Mouse (Mus musculus) liver, embryonic 16.5 days (tissue): ENCODE results near the gene Col5a1. TPM values are rescaled to one million over a fixed set of nuclear protein-coding genes. Genes with fewer than 3 reads are reported as not detected.
A peak's percentile ranks its signal among the peaks of the same experiment; 100 is the strongest.

Experiments used
- ATAC-seq: fragments of 200-750 bp; cut with Nextera tagmentation; 2 replicates; pipeline ENCODE4 v1.8.0; 2017; ENCODE audit warnings: low read depth, mild to moderate bottlenecking, moderate number of reproducible peaks, moderate library complexity
- H3K27ac ChIP-seq: fragments of 300-500 bp; sonication (generic); 2 replicates; pipeline ENCODE4 v1.5.1; 2014; ENCODE audit warnings: mild to moderate bottlenecking, low read length
- H3K27me3 ChIP-seq: fragments of 300-500 bp; sonication (generic); 2 replicates; pipeline ENCODE4 v1.6.1; 2014; ENCODE audit warnings: low read depth, low read length, mixed read lengths; ENCODE audit not compliant: control insufficient read depth, insufficient read depth
- H3K36me3 ChIP-seq: fragments of 300-500 bp; sonication (generic); 2 replicates; pipeline ENCODE4 v1.6.1; 2014; ENCODE audit warnings: mild to moderate bottlenecking; ENCODE audit not compliant: control insufficient read depth, insufficient read depth
- H3K4me1 ChIP-seq: fragments of 300-500 bp; sonication (generic); 2 replicates; pipeline ENCODE4 v1.6.1; 2014; ENCODE audit warnings: low read depth, low read length, mixed read lengths; ENCODE audit not compliant: control insufficient read depth
- H3K4me2 ChIP-seq: fragments of 300-500 bp; sonication (generic); 2 replicates; pipeline ENCODE4 v1.6.1; 2014; ENCODE audit warnings: low read depth, low read length, mixed read lengths
- H3K4me3 ChIP-seq: fragments of 300-500 bp; sonication (generic); 2 replicates; pipeline ENCODE4 v1.5.1; 2014; ENCODE audit warnings: low read depth, mild to moderate bottlenecking, low read length
- H3K9ac ChIP-seq: fragments of 300-500 bp; sonication (generic); 2 replicates; pipeline ENCODE4 v1.6.1; 2014; ENCODE audit warnings: low read depth, low read length
- H3K9me3 ChIP-seq: fragments of 300-500 bp; sonication (generic); replicated peaks from 2 replicates; pipeline ENCODE4 v1.6.1; 2016; ENCODE audit warnings: low read length; ENCODE audit not compliant: control insufficient read depth
- WGBS: fragments of 180-500 bp; shearing (Covaris S2); extraction: QIAGEN DNeasy Blood & Tissue Kit; methylation state at CpG from one replicate; pipeline ENCODE4 v1.1.7; 2014; ENCODE audit not compliant: insufficient replicate concordance; 5-methylcytosine and 5-hydroxymethylcytosine counted together
- polyA plus RNA-seq: library from polyadenylated mRNA; unstranded; fragments of >200 nt; fragmentation: Nextera tagmentation; extraction: Ambion mirVana; gene quantifications from 2 replicates; pipeline ENCODE4 v1.2.1, GENCODE M21; 2015

The Col5a1 gene
- polyA plus RNA-seq, 1 experiment from 2014 or later = 12.5 TPM

DNA sequence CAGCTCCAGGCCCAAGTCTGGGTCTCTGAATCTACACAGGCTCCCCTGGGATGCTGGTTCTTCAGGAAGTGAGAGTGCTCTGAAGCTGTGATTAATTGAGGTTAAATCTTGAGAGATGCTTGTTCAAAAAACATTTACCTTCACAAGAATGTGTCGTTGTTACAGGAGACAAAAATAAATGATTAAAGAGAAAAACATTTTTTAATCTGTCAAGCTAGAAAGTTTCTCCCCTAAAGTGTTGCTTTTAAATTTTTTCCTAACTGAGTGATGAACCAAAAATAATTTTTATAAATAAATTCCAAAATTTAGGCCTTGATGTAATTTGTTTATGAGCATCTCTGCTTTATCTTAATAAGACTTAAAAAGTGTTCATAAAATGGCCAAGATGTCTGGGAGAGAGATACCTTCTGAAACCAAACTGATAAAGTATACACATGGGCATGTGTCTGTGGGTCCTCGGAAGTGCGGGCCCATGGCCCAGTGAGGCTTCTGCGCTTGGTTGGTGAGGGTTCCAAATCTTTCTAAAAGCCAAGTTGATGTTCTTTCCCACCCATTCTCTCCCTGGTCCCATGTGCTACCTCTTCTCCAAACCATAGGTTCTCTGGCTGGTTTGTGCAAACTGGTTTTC, 177.6 kb downstream of the Col5a1 start:
- ATAC-seq = peak; percentile 68
- peaks cover 56% of the 10 kb centered on the region for H3K4me1 ChIP-seq
- 37% methylated on average over 4 of the region's 4 CpGs for WGBS
- H3K9me3 ChIP-seq = no peaks in the 10 kb centered on the region
- peak overlapping the region; percentile 42 for H3K9ac ChIP-seq
- H3K4me2 ChIP-seq = peak overlapping the region; percentile 50
- no peak overlapping the region for H3K4me3 ChIP-seq
- no peaks in the 10 kb centered on the region for H3K36me3 ChIP-seq
- peak overlapping the region; percentile 96 for H3K27ac ChIP-seq
- no peaks in the 10 kb centered on the region for H3K27me3 ChIP-seq

GRCm38 (mm10) chr2:28064339-28065080, 178.3 kb downstream of the Col5a1 start:
- H3K4me2 ChIP-seq = peak overlapping the region; percentile 58
- H3K27me3 ChIP-seq = no peaks in the 10 kb centered on the region
- peak overlapping the region; percentile 97 for H3K27ac ChIP-seq
- H3K9me3 ChIP-seq = no peaks in the 10 kb centered on the region
- peak overlapping the region; percentile 55 for H3K9ac ChIP-seq
- H3K4me1 ChIP-seq = peaks cover 61% of the 10 kb centered on the region
- 19% methylated on average over 7 of the region's 7 CpGs for WGBS
- H3K4me3 ChIP-seq = no peak overlapping the region
- ATAC-seq = peak; percentile 84
- no peaks in the 10 kb centered on the region for H3K36me3 ChIP-seq

DNA sequence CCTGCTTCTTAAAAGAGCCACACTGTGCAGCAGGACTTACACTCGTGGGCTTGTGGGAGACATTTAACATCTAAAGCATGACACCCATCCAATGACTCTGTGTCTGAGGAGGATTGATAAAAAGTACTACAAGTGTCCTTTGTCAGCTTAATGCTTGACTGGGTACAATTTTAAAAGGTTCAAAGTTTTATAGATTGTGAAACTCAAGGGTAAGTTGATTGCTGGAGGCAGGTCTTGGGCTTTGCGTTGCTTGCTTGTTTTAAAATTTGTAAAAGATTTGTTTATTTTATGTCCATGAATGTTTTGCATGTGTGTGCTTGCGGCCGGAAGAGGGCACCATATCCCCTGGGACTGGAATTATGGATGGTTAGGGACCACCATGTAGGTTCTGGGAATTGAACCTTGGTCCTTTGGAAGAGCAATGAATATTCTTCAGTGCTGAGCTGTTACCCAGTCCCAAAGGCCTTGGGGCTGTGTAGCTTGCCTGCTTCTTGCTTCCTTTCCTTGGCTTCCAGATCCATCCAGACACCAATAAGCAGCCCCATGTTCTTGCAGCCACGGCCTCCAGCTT, 178.9 kb downstream of the Col5a1 start:
- Histone ChIP-seq H3K36me3 (no peaks in the 10 kb centered on the region), H3K27ac (peak overlapping the region; percentile 97), H3K9ac (peak overlapping the region; percentile 55), H3K9me3 (no peaks in the 10 kb centered on the region), H3K4me2 (peak overlapping the region; percentile 58), H3K27me3 (no peaks in the 10 kb centered on the region), H3K4me1 (peaks cover 65% of the 10 kb centered on the region), H3K4me3 (no peak overlapping the region)
- 0 out of 2 replicates have a peak, but pooled peaks have one; percentile 14 for ATAC-seq
- WGBS = 68% methylated on average over 5 of the region's 5 CpGs

- WGBS = 77% methylated on average over 5 of the region's 5 CpGs
- peak overlapping the region; percentile 40; the same call in 1 of the 2 replicates for H3K9ac ChIP-seq
- H3K4me1 ChIP-seq = peaks cover 61% of the 10 kb centered on the region
- H3K4me2 ChIP-seq = no peak overlapping the region
- no peak overlapping the region for H3K4me3 ChIP-seq
- H3K27me3 ChIP-seq = no peaks in the 10 kb centered on the region
- peak overlapping the region; percentile 97 for H3K27ac ChIP-seq
- H3K36me3 ChIP-seq = no peaks in the 10 kb centered on the region
- ATAC-seq = no peak
- H3K9me3 ChIP-seq = no peaks in the 10 kb centered on the region
Measured at GRCm38 (mm10) chr2:28066686-28067085, 180.5 kb downstream of the Col5a1 start.

DNA sequence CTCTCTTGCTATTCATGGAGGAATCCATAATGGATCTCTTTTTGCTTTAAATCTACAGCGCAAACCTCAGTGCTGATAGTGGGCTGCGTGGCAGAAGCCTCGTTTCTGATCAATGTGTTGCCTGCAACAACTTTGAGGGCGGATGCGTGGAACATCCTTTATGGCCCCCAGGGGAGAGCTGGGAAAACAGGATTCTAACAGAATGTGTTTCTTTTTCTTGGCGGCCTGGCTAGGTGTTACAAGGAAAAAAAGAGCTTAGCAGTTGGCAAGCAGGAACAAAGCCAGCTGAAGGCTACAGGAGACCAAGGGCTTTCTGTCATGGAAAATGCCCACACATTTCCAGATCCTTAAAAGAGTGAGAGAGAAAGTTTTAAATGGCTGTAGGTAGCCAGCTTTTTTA, 180.9 kb downstream of the Col5a1 start:
- H3K4me3 ChIP-seq = no peak overlapping the region
- no peak for ATAC-seq
- H3K27ac ChIP-seq = peak overlapping the region; percentile 97
- peaks cover 61% of the 10 kb centered on the region for H3K4me1 ChIP-seq
- WGBS = 85% methylated on average over 6 of the region's 6 CpGs
- no peaks in the 10 kb centered on the region for H3K9me3 ChIP-seq
- H3K27me3 ChIP-seq = no peaks in the 10 kb centered on the region
- no peak overlapping the region for H3K4me2 ChIP-seq
- 0 out of 2 replicates have a peak overlapping the region, but pooled peaks have one; percentile 2 for H3K9ac ChIP-seq
- no peaks in the 10 kb centered on the region for H3K36me3 ChIP-seq

DNA sequence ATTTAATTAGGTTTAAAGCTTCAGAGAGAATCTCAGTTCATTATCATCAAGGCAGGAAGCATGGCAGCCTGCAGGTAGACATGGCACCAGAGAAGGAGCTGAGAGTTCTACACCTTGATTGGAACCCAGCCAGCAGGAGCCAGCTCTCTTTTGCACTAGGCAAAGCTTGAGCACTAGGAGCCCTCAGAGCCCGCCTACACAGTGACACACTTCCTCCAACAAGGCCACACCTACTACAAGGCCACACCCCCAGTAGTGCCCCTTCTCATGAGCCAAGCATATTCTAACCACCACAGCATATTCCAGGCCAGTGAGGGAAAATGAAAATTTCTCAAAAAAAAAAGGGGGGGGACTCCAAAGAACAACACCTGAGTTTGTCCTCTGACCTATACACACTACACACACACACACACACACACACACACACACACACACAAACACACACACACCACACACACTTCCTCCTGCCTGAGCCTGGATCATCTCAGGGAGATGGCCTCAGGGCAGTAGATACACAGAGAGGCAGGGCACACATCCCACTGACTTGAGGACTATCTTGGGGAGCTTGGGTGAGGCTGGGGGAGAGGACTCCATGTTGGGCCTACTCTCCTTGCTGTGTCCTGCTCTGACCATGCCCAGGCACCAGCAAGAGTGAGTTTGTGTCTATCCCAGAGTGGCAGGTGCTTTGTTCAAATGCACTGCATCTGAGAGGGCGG, 181.8 kb downstream of the Col5a1 start:
- Histone ChIP-seq H3K9ac (peak overlapping the region; percentile 27; the same call in 1 of the 2 replicates), H3K27me3 (no peaks in the 10 kb centered on the region), H3K9me3 (no peaks in the 10 kb centered on the region), H3K27ac (peak overlapping the region; percentile 97), H3K4me1 (peaks cover 58% of the 10 kb centered on the region), H3K36me3 (no peaks in the 10 kb centered on the region), H3K4me3 (no peak overlapping the region), H3K4me2 (no peak overlapping the region)
- peak; percentile 64 for ATAC-seq
- 67% methylated on average over 2 of the region's 2 CpGs for WGBS

DNA sequence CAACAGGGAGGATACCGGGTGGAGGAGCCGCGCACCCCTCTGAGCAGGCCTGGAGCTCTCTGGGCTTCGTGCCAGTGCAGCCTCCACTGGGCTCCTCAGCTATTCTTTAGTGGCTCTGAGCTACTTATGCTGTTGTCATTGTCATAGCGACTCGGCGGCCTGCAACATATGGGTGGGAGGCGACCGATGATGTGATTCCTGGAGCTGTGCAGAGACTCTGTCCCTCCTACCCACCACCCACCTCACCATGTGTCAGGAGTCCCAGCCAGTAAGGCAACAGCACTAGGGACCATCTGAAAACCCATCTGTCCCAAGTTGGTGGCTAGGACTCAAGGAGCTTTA, 182.3 kb downstream of the Col5a1 start:
- Histone ChIP-seq H3K4me1 (peaks cover 52% of the 10 kb centered on the region), H3K4me2 (no peak overlapping the region), H3K27me3 (no peaks in the 10 kb centered on the region), H3K9ac (peak overlapping the region; percentile 27; the same call in 1 of the 2 replicates), H3K4me3 (no peak overlapping the region), H3K27ac (peak overlapping the region; percentile 97), H3K9me3 (no peaks in the 10 kb centered on the region), H3K36me3 (no peaks in the 10 kb centered on the region)
- WGBS = 66% methylated on average over 9 of the region's 9 CpGs
- peak; percentile 35 for ATAC-seq

GRCm38 (mm10) chr2:28075616-28076187, 189.5 kb downstream of the Col5a1 start:
- Histone ChIP-seq H3K4me1 (peaks cover 7% of the 10 kb centered on the region), H3K4me2 (no peak overlapping the region), H3K36me3 (no peaks in the 10 kb centered on the region), H3K27ac (peak overlapping the region; percentile 25), H3K4me3 (no peak overlapping the region), H3K9me3 (no peaks in the 10 kb centered on the region), H3K9ac (no peak overlapping the region), H3K27me3 (no peaks in the 10 kb centered on the region)
- ATAC-seq = peak; percentile 69
- 26% methylated on average over 7 of the region's 7 CpGs for WGBS
